Mouse (Mus musculus) gastrocnemius, postnatal 4 days (tissue): Measurements from ENCODE around the gene Dvl1. TPM values are rescaled to one million over a fixed set of nuclear protein-coding genes. Genes with fewer than 3 reads are reported as not detected.
A peak's percentile ranks its signal among the peaks of the same experiment; 100 is the strongest.

Source experiments
- DNase-seq, 2 experiments: peaks; one replicate each; pipeline ENCODE4 v3.0.0; 2021 to 2022; ENCODE audit warnings: low spot score in 2 of 2, mixed read lengths in 2 of 2
- total RNA-seq, 2 experiments: library from RNA; stranded (reverse); gene quantifications; 2 replicates each; pipeline ENCODE4 v1.2.3; 2021

Dvl1 gene
- total RNA-seq, 2 experiments from 2014 or later = 82.1 to 85.1 TPM

- peak; percentile 16 to 43 for DNase-seq
Observed at GRCm38 (mm10) chr4:155904318-155905102, 57.3 kb downstream of the Dvl1 start.

- DNase-seq = peak; percentile 7 to 15
Observed at GRCm38 (mm10) chr4:155905634-155906033, 58.4 kb downstream of the Dvl1 start.

GRCm38 (mm10) chr4:155906125-155906524, 58.9 kb downstream of the Dvl1 start:
- peak in 1 of 2 experiments; percentile 13 for DNase-seq

GRCm38 (mm10) chr4:155907003-155907402, 59.8 kb downstream of the Dvl1 start:
- peak in 1 of 2 experiments; percentile 5 for DNase-seq

- DNase-seq = peak; percentile 5 to 12
Observed at GRCm38 (mm10) chr4:155908281-155908680, 61.1 kb downstream of the Dvl1 start.

GRCm38 (mm10) chr4:155908751-155909150, 61.5 kb downstream of the Dvl1 start:
- no peak for DNase-seq

Other genes starting within 250 kb of the Dvl1 start
- 10 to 100 TPM; 12.0 to 13.0 TPM for gene Slc35e2, start 246.0 kb upstream of the Dvl1 start, total RNA-seq
- gene Cdk11b, start 222.5 kb upstream of the Dvl1 start, total RNA-seq = 10 to 100 TPM; 35.8 to 44.0 TPM
- gene Gm10563, start 202.0 kb upstream of the Dvl1 start, total RNA-seq = not detected
- 10 to 100 TPM; 30.1 to 37.9 TPM for gene Mmp23, start 194.0 kb upstream of the Dvl1 start, total RNA-seq
- 10 to 100 TPM; 25.9 to 27.1 TPM for gene Mib2, start 178.2 kb upstream of the Dvl1 start, total RNA-seq
- 10 to 100 TPM in 1 of 2 experiments, 1 to 10 TPM in 1; 9.8 to 10.4 TPM for gene Fndc10, start 153.1 kb upstream of the Dvl1 start, total RNA-seq
- 10 to 100 TPM; 61.5 to 63.0 TPM for gene Ssu72, start 142.6 kb upstream of the Dvl1 start, total RNA-seq
- gene Tmem240, start 112.6 kb upstream of the Dvl1 start, total RNA-seq = 1 to 10 TPM; 1.3 to 1.5 TPM
- gene Atad3a, start 86.3 kb upstream of the Dvl1 start, total RNA-seq = 10 to 100 TPM; 44.4 to 46.1 TPM
- 10 to 100 TPM; 23.4 to 26.4 TPM for gene Vwa1, start 72.7 kb upstream of the Dvl1 start, total RNA-seq
- 1 to 10 TPM; 3.8 to 5.1 TPM for gene Tmem88b, start 61.5 kb upstream of the Dvl1 start, total RNA-seq
- under 1 TPM in 1 of 2 experiments, not detected in 1; 0.39 TPM for gene Ankrd65, start 57.0 kb upstream of the Dvl1 start, total RNA-seq
- 10 to 100 TPM; 61.5 to 67.5 TPM for gene Mrpl20, start 44.5 kb upstream of the Dvl1 start, total RNA-seq
- 10 to 100 TPM; 58.0 to 71.0 TPM for gene Ccnl2, start 34.9 kb upstream of the Dvl1 start, total RNA-seq
- 10 to 100 TPM; 80.6 to 80.9 TPM for gene Aurkaip1, start 16.1 kb upstream of the Dvl1 start, total RNA-seq
- 100 to 1,000 TPM; 138 to 147 TPM for gene Mxra8, start 7.7 kb upstream of the Dvl1 start, total RNA-seq
- gene Tas1r3, start 16.0 kb downstream of the Dvl1 start, total RNA-seq = under 1 TPM; 0.26 to 0.34 TPM
- 10 to 100 TPM; 14.0 to 17.6 TPM for gene Cptp, start 22.0 kb downstream of the Dvl1 start, total RNA-seq
- 10 to 100 TPM; 22.0 to 25.2 TPM for gene Ints11, start 22.1 kb downstream of the Dvl1 start, total RNA-seq
- gene Pusl1, start 44.4 kb downstream of the Dvl1 start, total RNA-seq = 10 to 100 TPM; 27.4 to 30.1 TPM
- 10 to 100 TPM; 30.1 to 31.6 TPM for gene Acap3, start 44.4 kb downstream of the Dvl1 start, total RNA-seq
- gene Ube2j2, start 96.4 kb downstream of the Dvl1 start, total RNA-seq = 10 to 100 TPM; 59.6 to 74.0 TPM
- gene C1qtnf12, start 114.9 kb downstream of the Dvl1 start, total RNA-seq = 10 to 100 TPM; 24.0 to 36.0 TPM
- 1 to 10 TPM; 4.8 to 6.0 TPM for gene B3galt6, start 145.2 kb downstream of the Dvl1 start, total RNA-seq
- 100 to 1,000 TPM; 116 to 117 TPM for gene Sdf4, start 145.5 kb downstream of the Dvl1 start, total RNA-seq
- gene Tnfrsf4, start 166.4 kb downstream of the Dvl1 start, total RNA-seq = 1 to 10 TPM in 1 of 2 experiments, under 1 TPM in 1; 0.93 to 1.4 TPM
- under 1 TPM; 0.62 to 0.66 TPM for gene Tnfrsf18, start 178.8 kb downstream of the Dvl1 start, total RNA-seq
- not detected for gene Ttll10, start 212.0 kb downstream of the Dvl1 start, total RNA-seq